Mouse (Mus musculus): ENCODE results near the gene Olfr798. TPM values are rescaled to one million over a fixed set of nuclear protein-coding genes. Genes with fewer than 3 reads are reported as not detected.

Olfr798 gene
- polyA plus RNA-seq (2012; rRNA removed), result not detected in 2 replicates

DNA sequence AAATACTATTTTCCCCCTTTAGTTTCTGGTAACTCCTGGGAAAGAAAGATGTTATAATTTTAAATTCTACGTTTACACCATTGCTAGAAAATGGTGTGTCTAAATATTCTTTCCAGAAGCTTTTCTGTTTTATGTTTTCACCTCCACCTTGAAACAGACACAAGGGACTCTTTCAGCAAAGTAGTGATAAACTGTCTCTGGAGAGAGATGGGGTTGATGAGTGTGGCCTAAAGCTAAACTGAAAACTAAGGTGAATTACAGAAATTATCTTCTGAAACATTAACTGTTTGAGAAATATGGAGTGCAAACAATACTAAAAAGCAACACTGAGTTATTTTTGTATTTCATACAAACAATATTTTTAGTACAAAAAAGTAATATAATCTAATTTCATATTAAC lies at the start of gene Olfr798:
Gene Olfr798, minus strand, starts transcription at position 101 of the 400 bp plus-strand sequence.
- H3K27me3 ChIP-seq (ENCODE audit: control insufficient read depth, insufficient read depth, low read length), result no peaks in the 10 kb centered on the region
- no peaks in the 10 kb centered on the region for H3K4me1 ChIP-seq (ENCODE audit: control insufficient read depth, insufficient read depth, insufficient read length, low read length)
- no peaks in the 10 kb centered on the region for H3K36me3 ChIP-seq (ENCODE audit: control insufficient read depth, insufficient read depth, low read length)
- 83% methylated on average over 1 of the region's 1 CpGs for WGBS
- H3K27ac ChIP-seq (ENCODE audit: insufficient read depth, low read depth, low read length), result no peak within 1 kb of the TSS
- no peak for TF ChIP-seq CTCF (IDR thresholded peaks at IDR 0.05; ENCODE audit: extremely low read depth, insufficient read length, insufficient replicate concordance, low read depth, low read length)
- TF ChIP-seq POLR2A (IDR thresholded peaks at IDR 0.05; ENCODE audit: low read depth, low read length), result no peak
- H3K4me3 ChIP-seq (ENCODE audit: low read depth, low read length), result no peak within 1 kb of the TSS

DNA sequence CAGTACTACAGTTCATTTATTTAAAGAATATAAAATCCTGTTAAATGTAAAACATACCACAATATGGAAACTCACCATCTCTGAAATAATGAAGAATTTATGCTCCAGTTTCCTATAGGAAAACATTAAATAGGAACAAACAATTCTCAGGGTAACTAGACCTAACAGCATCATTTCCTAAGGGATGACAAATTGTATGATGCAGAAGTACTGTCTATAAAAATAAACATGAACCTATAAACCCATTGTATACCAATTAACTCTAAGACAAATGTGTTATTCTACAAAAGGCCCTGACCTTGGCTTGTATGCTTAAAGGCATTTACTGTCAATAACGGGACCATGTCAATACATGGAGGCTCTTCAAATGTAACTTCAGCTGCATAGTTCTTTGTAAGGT lies 46.0 kb upstream of the Olfr798 start, which contains the start of gene Olfr801:
Gene Olfr801, minus strand, starts transcription at position 101 of the 400 bp plus-strand sequence.
- TF ChIP-seq CTCF (IDR thresholded peaks at IDR 0.05; ENCODE audit: extremely low read depth, insufficient read length, insufficient replicate concordance, low read depth, low read length) (no peak), POLR2A (IDR thresholded peaks at IDR 0.05; ENCODE audit: low read depth, low read length) (no peak)
- no peaks in the 10 kb centered on the region for H3K4me1 ChIP-seq (ENCODE audit: control insufficient read depth, insufficient read depth, insufficient read length, low read length)
- no peak within 1 kb of the TSS for H3K4me3 ChIP-seq (ENCODE audit: low read depth, low read length)
- H3K36me3 ChIP-seq (ENCODE audit: control insufficient read depth, insufficient read depth, low read length), result no peaks in the 10 kb centered on the region
- H3K27me3 ChIP-seq (ENCODE audit: control insufficient read depth, insufficient read depth, low read length), result no peaks in the 10 kb centered on the region
- 73% methylated on average over 1 of the region's 1 CpGs for WGBS
- H3K27ac ChIP-seq (ENCODE audit: insufficient read depth, low read depth, low read length), result no peak within 1 kb of the TSS

DNA sequence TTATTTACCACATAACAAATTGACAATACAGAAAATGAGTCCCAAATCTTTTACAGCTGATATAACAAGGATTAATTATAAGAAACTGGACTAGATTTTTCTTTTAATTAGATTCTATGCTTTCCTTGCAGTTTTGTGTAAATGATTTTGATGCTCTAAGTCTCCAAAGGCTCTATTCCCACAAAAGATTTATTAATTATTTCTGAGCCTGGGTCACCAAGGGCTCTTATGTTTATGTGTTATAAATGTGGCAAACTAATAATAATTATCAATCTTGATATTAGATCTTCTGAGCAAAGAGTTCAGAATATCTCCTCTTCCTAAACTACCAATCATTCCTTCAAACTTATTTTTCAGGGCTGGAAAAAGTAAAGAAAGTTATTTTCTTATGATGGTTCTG lies 29.7 kb upstream of the Olfr798 start, which contains the start of gene Olfr800:
Gene Olfr800, plus strand, starts transcription at position 301 of the 400 bp plus-strand sequence.
- no peaks in the 10 kb centered on the region for H3K36me3 ChIP-seq (ENCODE audit: control insufficient read depth, insufficient read depth, low read length)
- no peak within 1 kb of the TSS for H3K27ac ChIP-seq (ENCODE audit: insufficient read depth, low read depth, low read length)
- no peaks in the 10 kb centered on the region for H3K27me3 ChIP-seq (ENCODE audit: control insufficient read depth, insufficient read depth, low read length)
- TF ChIP-seq CTCF (IDR thresholded peaks at IDR 0.05; ENCODE audit: extremely low read depth, insufficient read length, insufficient replicate concordance, low read depth, low read length) (no peak), POLR2A (IDR thresholded peaks at IDR 0.05; ENCODE audit: low read depth, low read length) (no peak)
- no peaks in the 10 kb centered on the region for H3K4me1 ChIP-seq (ENCODE audit: control insufficient read depth, insufficient read depth, insufficient read length, low read length)
- no peak within 1 kb of the TSS for H3K4me3 ChIP-seq (ENCODE audit: low read depth, low read length)

DNA sequence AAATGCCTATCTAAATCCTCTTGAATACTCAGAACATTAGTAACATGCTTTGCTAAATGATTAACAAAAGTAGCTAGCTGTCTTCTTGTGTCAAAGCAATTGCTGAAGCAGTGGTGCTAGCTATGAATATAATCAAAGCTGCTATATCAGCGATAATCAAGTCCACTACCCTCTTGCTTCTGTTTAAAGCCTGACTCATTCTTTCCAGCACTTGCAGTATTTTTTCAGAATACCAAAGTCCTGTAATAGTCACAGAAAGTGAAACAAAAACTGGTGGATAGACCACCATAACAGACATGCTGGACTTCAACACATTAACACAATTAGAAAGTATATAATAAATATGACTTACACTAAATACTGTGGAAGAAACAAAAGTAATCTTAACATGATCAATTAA lies 24.0 kb upstream of the Olfr798 start:
- Histone ChIP-seq H3K36me3 (ENCODE audit: control insufficient read depth, insufficient read depth, low read length) (no peaks in the 10 kb centered on the region), H3K4me1 (ENCODE audit: control insufficient read depth, insufficient read depth, insufficient read length, low read length) (no peaks in the 10 kb centered on the region), H3K4me3 (ENCODE audit: low read depth, low read length) (no peak overlapping the region), H3K27me3 (ENCODE audit: control insufficient read depth, insufficient read depth, low read length) (no peaks in the 10 kb centered on the region), H3K27ac (ENCODE audit: insufficient read depth, low read depth, low read length) (no peak overlapping the region)
- WGBS, result 84% methylated on average over 1 of the region's 1 CpGs
- TF ChIP-seq POLR2A (IDR thresholded peaks at IDR 0.05; ENCODE audit: low read depth, low read length) (no peak), CTCF (IDR thresholded peaks at IDR 0.05; ENCODE audit: extremely low read depth, insufficient read length, insufficient replicate concordance, low read depth, low read length) (no peak)

DNA sequence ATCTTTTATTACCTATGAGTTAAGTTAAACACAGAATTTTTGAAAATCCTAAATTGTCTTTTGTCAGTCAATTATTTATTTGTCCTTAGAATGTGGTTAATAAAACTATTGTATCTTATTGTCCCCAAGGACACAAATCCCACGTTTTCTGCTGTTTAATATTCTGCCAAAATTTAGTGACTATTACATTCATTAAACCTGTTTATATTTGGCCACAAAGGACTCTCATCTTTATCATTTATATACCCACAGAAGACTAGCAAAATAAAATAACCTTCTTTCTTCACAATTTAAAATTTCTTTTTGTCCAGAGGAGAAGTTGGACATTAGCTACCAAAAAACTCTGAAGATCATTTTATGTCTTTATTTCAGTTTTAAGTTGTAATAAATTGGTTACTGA lies 9.4 kb upstream of the Olfr798 start, which contains the start of gene Olfr799:
Gene Olfr799, plus strand, starts transcription at position 301 of the 400 bp plus-strand sequence.
- Histone ChIP-seq H3K4me3 (ENCODE audit: low read depth, low read length) (no peak within 1 kb of the TSS), H3K4me1 (ENCODE audit: control insufficient read depth, insufficient read depth, insufficient read length, low read length) (no peaks in the 10 kb centered on the region), H3K27ac (ENCODE audit: insufficient read depth, low read depth, low read length) (no peak within 1 kb of the TSS), H3K36me3 (ENCODE audit: control insufficient read depth, insufficient read depth, low read length) (no peaks in the 10 kb centered on the region), H3K27me3 (ENCODE audit: control insufficient read depth, insufficient read depth, low read length) (no peaks in the 10 kb centered on the region)
- TF ChIP-seq POLR2A (IDR thresholded peaks at IDR 0.05; ENCODE audit: low read depth, low read length), result no peak
- no peak for TF ChIP-seq CTCF (IDR thresholded peaks at IDR 0.05; ENCODE audit: extremely low read depth, insufficient read length, insufficient replicate concordance, low read depth, low read length)
- 7% methylated on average over 1 of the region's 1 CpGs for WGBS

DNA sequence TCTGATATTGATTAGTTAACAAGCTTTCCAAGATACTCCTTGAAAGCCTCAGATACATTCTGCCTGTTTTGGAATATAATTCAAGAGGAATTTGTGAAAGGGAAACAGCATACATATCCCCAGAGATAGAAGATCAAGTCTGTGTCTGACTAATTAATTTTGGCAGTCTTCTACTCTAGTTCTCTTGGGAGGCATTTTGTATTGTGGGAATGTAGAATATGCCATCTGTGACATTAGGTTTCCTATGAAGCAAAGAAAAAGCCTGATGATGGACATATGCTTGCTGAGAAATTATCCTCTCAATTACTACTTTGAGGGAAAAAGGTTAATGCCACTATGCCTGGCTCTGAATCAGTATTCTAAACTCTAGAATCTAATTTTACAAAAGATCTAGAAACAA lies 4.5 kb downstream of the Olfr798 start:
- no peaks in the 10 kb centered on the region for H3K4me1 ChIP-seq (ENCODE audit: control insufficient read depth, insufficient read depth, insufficient read length, low read length)
- TF ChIP-seq CTCF (IDR thresholded peaks at IDR 0.05; ENCODE audit: extremely low read depth, insufficient read length, insufficient replicate concordance, low read depth, low read length), result no peak
- TF ChIP-seq POLR2A (IDR thresholded peaks at IDR 0.05; ENCODE audit: low read depth, low read length), result no peak
- H3K27me3 ChIP-seq (ENCODE audit: control insufficient read depth, insufficient read depth, low read length), result no peaks in the 10 kb centered on the region
- H3K27ac ChIP-seq (ENCODE audit: insufficient read depth, low read depth, low read length), result no peak overlapping the region
- H3K4me3 ChIP-seq (ENCODE audit: low read depth, low read length), result no peak overlapping the region
- H3K36me3 ChIP-seq (ENCODE audit: control insufficient read depth, insufficient read depth, low read length), result no peaks in the 10 kb centered on the region

DNA sequence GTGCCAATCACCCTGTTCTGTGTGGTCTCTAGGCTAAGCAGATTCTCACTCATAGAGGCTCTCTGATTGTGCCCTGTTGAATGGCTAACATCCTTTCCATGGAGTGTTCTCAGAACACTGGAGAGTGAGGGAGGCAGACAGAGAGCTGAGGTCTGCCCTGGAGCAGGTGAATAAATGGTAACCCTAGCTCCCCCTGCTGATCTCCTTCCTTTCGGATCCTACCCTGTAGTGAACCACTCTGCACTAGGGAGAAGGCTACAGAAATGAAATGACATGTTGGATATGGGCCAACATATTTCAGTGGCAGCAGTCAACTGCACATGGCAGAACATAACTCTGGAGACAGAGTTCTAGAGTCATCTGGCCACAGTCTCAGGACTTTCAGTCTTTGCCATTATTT lies 6.0 kb downstream of the Olfr798 start:
- no peak for TF ChIP-seq CTCF (IDR thresholded peaks at IDR 0.05; ENCODE audit: extremely low read depth, insufficient read length, insufficient replicate concordance, low read depth, low read length)
- TF ChIP-seq POLR2A (IDR thresholded peaks at IDR 0.05; ENCODE audit: low read depth, low read length), result no peak
- Histone ChIP-seq H3K27ac (ENCODE audit: insufficient read depth, low read depth, low read length) (no peak overlapping the region), H3K27me3 (ENCODE audit: control insufficient read depth, insufficient read depth, low read length) (no peaks in the 10 kb centered on the region), H3K4me3 (ENCODE audit: low read depth, low read length) (no peak overlapping the region), H3K36me3 (ENCODE audit: control insufficient read depth, insufficient read depth, low read length) (no peaks in the 10 kb centered on the region), H3K4me1 (ENCODE audit: control insufficient read depth, insufficient read depth, insufficient read length, low read length) (no peaks in the 10 kb centered on the region)
- WGBS, result 32% methylated on average over 1 of the region's 1 CpGs
